Mouse (Mus musculus) CD4-positive, CD25-positive, alpha-beta regulatory T cell (primary cell): ENCODE data around the gene Olfr835. TPM values are rescaled to one million over a fixed set of nuclear protein-coding genes. Genes with fewer than 3 reads are reported as not detected.

Experiments used
- polyA plus RNA-seq: library from polyadenylated mRNA; unstranded; fragments of 100-300 nt; shearing (Covaris generic); gene quantifications from one replicate; pipeline ENCODE4 v1.2.1, GENCODE M21; 2017

The Olfr835 gene
- not detected for polyA plus RNA-seq

GRCm38 (mm10) chr9:19032435-19032834, at the start of gene Olfr835:
Gene Olfr835 (plus strand): TSS chr9:19032735.

GRCm38 (mm10) chr9:18987690-18988089, 44.8 kb upstream of the Olfr835 start, which contains the start of gene Olfr834:
Gene Olfr834 (plus strand): TSS chr9:18987990.

Other genes starting within 250 kb of the Olfr835 start
- not detected for gene Olfr828, start 213.2 kb upstream of the Olfr835 start, polyA plus RNA-seq
- not detected for gene Olfr829, start 177.8 kb upstream of the Olfr835 start, polyA plus RNA-seq
- gene Olfr830, start 158.0 kb upstream of the Olfr835 start, polyA plus RNA-seq, result not detected
- gene Olfr832, start 95.6 kb upstream of the Olfr835 start, polyA plus RNA-seq, result not detected
- gene Olfr834, start 44.7 kb upstream of the Olfr835 start, polyA plus RNA-seq, result not detected
- not detected for gene Olfr836, start 87.6 kb downstream of the Olfr835 start, polyA plus RNA-seq
- gene Olfr837, start 103.6 kb downstream of the Olfr835 start, polyA plus RNA-seq, result not detected
- gene Olfr839-ps1, start 144.6 kb downstream of the Olfr835 start, polyA plus RNA-seq, result 0.05 TPM
- gene Olfr843, start 219.3 kb downstream of the Olfr835 start, polyA plus RNA-seq, result 0.04 TPM